Mouse (Mus musculus): ENCODE measurements around the gene Cep104.

GRCm38 (mm10) chr4:154015476-154015875, 40.5 kb downstream of the Cep104 start:
- TF ChIP-seq ZC3H11A (IDR thresholded peaks at IDR 0.05; ENCODE audit: borderline replicate concordance, low read depth, low read length): no peak
- no peak for TF ChIP-seq HCFC1 (IDR thresholded peaks at IDR 0.05; ENCODE audit: borderline replicate concordance, insufficient read depth, low read length)
- no peak for TF ChIP-seq MAFK (IDR thresholded peaks at IDR 0.05; ENCODE audit: insufficient read depth, low read depth, low read length)

Data from ES-E14 (cell line).